Mouse (Mus musculus): ENCODE results near the gene Topbp1. TPM values are rescaled to one million over a fixed set of nuclear protein-coding genes. Genes with fewer than 3 reads are reported as not detected.

Gene Topbp1
- total RNA-seq, 4 experiments from 2014 or later, result 19.1 to 28.8 (median 21.4) TPM

- no peak for DNase-seq (ENCODE audit: low spot score in 2 of 2)
Measured at GRCm38 (mm10) chr9:103385600-103385999, 80.6 kb downstream of the Topbp1 start.

DNA sequence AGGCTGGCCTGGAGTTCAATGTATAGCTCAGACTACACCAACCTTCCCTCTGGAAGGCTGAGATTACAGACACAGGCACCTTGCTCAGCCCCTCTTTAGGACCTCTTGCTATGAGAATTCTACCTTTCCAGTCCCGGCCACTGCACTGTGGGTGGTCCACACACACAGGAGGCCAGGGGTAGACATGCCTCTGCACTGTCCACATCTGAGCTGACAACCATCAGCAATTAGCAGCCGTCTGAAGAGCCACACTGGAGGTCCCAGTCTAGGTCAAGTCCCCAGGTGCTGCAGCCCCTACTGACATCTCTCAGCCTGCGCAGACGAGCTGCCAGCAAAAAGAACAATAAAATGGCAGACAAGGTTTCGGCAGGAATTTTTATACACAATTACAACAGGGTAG lies 81.6 kb downstream of the Topbp1 start:
- no peak for DNase-seq (ENCODE audit: low spot score in 2 of 2)

DNA sequence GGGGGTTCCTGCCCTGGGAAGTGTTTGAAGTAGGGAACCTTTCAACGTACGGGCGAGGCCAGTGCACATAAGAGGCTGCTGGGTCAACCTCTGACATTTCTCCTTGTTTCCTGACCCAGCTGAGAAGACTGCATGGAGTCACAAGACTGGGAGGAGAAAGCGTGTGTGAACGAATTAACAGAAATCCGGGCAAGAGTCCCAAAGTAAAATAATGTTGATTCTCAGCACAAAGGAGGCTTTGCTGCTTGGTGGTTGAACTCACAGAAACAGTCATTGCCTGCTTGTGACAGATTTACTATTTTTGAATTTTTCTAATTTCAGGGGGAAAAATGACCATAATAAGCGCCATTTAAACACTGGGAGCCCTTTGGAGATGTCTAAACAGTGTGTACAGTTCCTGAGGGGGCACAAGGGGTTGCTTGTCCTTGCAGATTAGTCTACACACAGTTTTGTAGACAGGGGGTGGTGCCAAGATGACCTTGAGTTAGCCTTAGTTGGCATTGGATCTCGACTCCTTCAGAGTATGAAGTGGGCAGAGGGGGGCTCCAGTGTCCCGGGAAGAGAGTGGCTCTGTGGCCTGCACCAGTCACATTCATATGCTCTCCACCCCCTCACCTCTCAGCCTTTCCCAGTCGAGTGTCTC lies 82.1 kb downstream of the Topbp1 start:
- no peak for DNase-seq (ENCODE audit: low spot score in 2 of 2)

DNA sequence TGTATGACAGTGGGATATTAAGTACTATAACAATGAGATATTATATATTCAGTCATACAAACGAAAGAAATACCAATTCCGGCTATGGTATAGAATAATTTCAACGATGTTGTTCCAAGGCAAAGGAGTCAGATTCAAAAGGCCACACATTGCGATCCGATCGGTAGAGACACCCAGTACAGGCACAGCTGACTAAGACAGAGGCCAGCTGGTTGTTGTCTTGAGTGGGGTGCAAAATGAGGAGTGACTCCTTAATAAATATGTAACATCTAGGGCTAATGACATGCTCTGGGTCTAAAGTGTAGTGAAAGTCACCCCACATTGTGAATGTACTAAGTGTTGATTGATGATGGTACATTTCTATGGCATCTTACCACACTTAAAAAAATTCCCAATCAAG lies 84.2 kb downstream of the Topbp1 start:
- DNase-seq (ENCODE audit: low spot score in 2 of 2), result no peak

- no peak for DNase-seq (ENCODE audit: low spot score in 2 of 2)
Measured at GRCm38 (mm10) chr9:103391796-103392372, 86.9 kb downstream of the Topbp1 start.

DNA sequence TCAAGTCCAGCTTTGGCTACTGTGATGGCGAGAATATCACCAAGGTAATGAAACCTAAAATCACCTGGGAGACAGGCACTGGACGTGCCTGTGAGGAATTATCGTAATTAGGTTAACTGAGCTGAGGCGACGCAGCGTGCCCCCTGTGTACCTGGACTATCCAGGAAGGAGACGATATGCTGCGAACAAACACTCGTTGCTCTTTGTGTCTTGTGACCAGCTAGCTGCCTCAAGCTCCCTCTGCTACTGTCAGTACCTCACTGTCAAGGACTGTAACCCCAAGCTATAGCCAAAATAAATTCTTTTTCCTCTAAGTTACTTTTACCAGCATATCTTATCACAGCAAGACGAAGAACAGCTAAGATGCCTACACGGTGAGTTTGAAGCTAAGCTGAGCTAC lies 88.2 kb downstream of the Topbp1 start:
- no peak for DNase-seq (ENCODE audit: low spot score in 2 of 2)

DNA sequence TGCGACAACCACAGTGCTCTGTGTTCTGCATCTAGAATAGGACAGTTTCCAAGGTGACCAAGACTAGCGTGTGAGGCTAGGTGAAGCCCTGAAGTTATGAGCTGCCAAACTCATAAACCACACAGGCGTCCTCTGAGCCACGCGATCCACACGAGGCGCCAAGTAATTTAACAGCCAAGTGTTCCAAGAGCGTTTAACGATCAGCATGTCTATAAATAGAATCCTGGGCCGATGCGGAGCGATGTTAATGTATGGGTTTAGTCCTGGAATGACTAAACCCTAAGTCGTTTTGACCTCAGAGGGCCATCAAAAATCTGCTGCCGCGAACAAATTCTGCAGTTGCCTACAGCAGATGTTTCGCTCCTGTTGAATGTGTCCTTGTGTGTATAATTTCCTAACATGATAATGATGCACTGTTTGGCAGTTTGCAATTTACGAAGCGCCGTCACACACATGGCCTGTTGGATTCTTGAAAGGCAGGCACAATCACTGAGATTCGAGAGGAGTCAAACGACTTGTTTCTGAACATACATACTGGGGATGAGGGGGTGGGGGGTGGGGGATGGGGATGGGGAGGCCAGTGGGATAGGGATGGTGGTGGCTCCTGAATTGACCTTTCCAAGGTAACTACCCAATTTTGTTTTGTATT lies 93.6 kb downstream of the Topbp1 start:
- DNase-seq (ENCODE audit: low spot score in 2 of 2), result peak; percentile 7 to 19

Other genes starting within 250 kb of the Topbp1 start
- 100 to 1,000 TPM; 390 to 451 (median 427) TPM for gene Rab6b, start 193.4 kb upstream of the Topbp1 start, total RNA-seq (2022)
- 10 to 100 TPM; 19.5 to 22.9 (median 22.1) TPM for gene Srprb, start 103.1 kb upstream of the Topbp1 start, total RNA-seq (2022)
- gene Gm20425, start 74.9 kb upstream of the Topbp1 start, total RNA-seq (2022), result 10 to 100 TPM in 3 of 4 experiments, 1 to 10 TPM in 1; 7.4 to 13.1 (median 12.1) TPM
- gene Trf, start 74.8 kb upstream of the Topbp1 start, total RNA-seq (2022), result 100 to 1,000 TPM; 300 to 648 (median 402) TPM
- 1 to 10 TPM in 2 of 4 experiments, not detected in 2; 1.7 to 2.6 TPM for gene 1300017J02Rik, start 133 bp upstream of the Topbp1 start, total RNA-seq (2022)
- 10 to 100 TPM; 62.8 to 73.0 (median 68.8) TPM for gene Cdv3, start 60.6 kb downstream of the Topbp1 start, total RNA-seq (2022)
- 1 to 10 TPM; 2.0 to 4.5 (median 4.3) TPM for gene Bfsp2, start 175.2 kb downstream of the Topbp1 start, total RNA-seq (2022)